Mouse (Mus musculus) hindbrain, embryonic 10.5 days (tissue): ENCODE results near the gene Cyp2c39. TPM values are rescaled to one million over a fixed set of nuclear protein-coding genes. Genes with fewer than 3 reads are reported as not detected.
"Not testable (repeated sequence)": the region's sequence is repeated elsewhere in the genome, so short reads cannot be mapped to it uniquely, and the experiment has no call there.

ENCODE experiments used
- DNase-seq: peaks from one replicate; pipeline ENCODE4 v3.0.0-alpha.2; 2017; ENCODE audit warnings: low spot score
- H3K27ac ChIP-seq: fragments of 300-500 bp; sonication (generic); 2 replicates; pipeline ENCODE4 v1.5.1; 2016; ENCODE audit warnings: mild to moderate bottlenecking, moderate library complexity
- H3K27me3 ChIP-seq: fragments of 300-500 bp; sonication (generic); 2 replicates; pipeline ENCODE4 v1.6.1; 2016; ENCODE audit warnings: mild to moderate bottlenecking; ENCODE audit not compliant: poor library complexity, insufficient read depth, severe bottlenecking
- H3K36me3 ChIP-seq: fragments of 300-500 bp; sonication (generic); 2 replicates; pipeline ENCODE4 v1.6.1; 2016; ENCODE audit warnings: mild to moderate bottlenecking, moderate library complexity
- H3K4me1 ChIP-seq: fragments of 300-500 bp; sonication (generic); replicated peaks from 2 replicates; pipeline ENCODE4 v1.6.1; 2016; ENCODE audit warnings: mild to moderate bottlenecking
- H3K4me3 ChIP-seq: fragments of 300-500 bp; sonication (generic); 2 replicates; pipeline ENCODE4 v1.5.1; 2016; ENCODE audit warnings: mild to moderate bottlenecking, moderate library complexity
- H3K9me3 ChIP-seq: fragments of 300-500 bp; sonication (generic); 2 replicates; pipeline ENCODE4 v1.6.1; 2016; ENCODE audit warnings: mild to moderate bottlenecking, moderate library complexity
- WGBS: fragments of 180-500 bp; shearing (Covaris S2); methylation state at CpG from one replicate; pipeline ENCODE4 v1.1.7; 2016; 5-methylcytosine and 5-hydroxymethylcytosine counted together
- polyA plus RNA-seq: library from polyadenylated mRNA; unstranded; fragments of >200 nt; fragmentation: Nextera tagmentation; extraction: Ambion mirVana; gene quantifications from 2 replicates; pipeline ENCODE4 v1.2.1, GENCODE M21; 2016

Cyp2c39 gene
- polyA plus RNA-seq, result not detected in 2 replicates

DNA sequence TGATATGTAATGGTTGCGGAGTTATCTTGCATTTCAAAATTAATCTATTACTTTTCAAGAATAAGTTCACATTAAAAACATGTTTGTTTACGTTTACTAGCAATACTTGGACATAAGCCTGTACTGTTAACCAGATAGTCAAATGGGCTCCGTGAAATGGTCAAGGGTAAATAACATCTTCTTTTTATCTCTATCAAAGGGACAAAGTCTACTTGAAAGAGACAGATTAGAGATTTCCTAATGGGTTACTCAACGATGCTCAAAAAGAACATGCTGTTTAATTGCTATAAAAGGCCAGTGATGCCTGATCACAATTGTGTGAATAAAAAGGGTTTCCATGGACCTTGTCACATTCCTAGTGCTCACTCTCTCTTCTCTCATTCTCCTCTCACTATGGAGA, at the start of gene Cyp2c39:
Gene Cyp2c39, plus strand, starts transcription at position 329 of the 400 bp plus-strand sequence.
- Histone ChIP-seq H3K27ac (no peak within 1 kb of the TSS), H3K27me3 (no peaks in the 10 kb centered on the region), H3K4me3 (no peak within 1 kb of the TSS), H3K9me3 (peaks cover 26% of the 10 kb centered on the region), H3K36me3 (no peaks in the 10 kb centered on the region), H3K4me1 (no peaks in the 10 kb centered on the region)
- no peak for DNase-seq
- WGBS, result 84% methylated on average over 4 of the region's 4 CpGs

DNA sequence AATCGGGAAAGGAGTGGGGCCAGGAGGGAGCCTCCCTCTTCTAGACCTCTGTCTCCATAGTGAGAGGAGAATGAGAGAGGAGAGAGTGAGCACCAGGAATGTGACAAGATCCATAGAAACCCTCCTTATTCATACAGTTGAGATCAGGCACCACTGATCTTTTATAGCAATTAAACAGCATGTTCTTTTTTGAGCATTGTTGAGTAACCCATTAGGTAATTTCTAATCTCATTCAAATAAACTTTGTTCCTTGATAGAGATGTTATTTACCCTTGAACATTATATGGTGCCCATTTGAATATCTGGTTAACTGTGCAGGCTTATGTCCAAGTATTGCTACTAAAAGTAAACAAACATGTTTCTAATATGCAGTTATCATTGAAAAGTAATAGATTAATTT, 47.7 kb upstream of the Cyp2c39 start, which contains the start of gene Cyp2c38:
Gene Cyp2c38, minus strand, starts transcription at position 135 of the 400 bp plus-strand sequence.
- Histone ChIP-seq H3K4me3 (no peak within 1 kb of the TSS), H3K27ac (no peak within 1 kb of the TSS), H3K4me1 (no peaks in the 10 kb centered on the region), H3K9me3 (peaks cover 14% of the 10 kb centered on the region), H3K36me3 (no peaks in the 10 kb centered on the region), H3K27me3 (no peaks in the 10 kb centered on the region)
- DNase-seq, result no peak
- 96% methylated on average over 1 of the region's 1 CpGs for WGBS

DNA sequence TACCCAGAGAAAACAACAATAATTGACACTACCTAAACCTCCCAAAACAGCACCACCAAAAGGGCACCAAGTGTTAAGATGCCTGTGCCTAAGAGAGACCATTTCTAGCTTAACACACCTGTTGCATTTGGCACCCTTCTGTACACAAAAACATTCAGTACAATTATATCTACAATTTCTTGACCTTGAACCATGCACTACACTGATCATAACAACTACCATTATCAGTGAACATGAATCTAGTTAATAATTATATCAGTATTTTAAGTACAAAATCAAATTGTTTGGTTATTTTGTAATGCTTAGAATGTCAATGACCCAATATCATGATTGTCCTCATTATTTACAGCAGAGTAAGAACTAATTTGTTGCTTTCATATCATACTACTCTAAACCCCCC, 46.7 kb upstream of the Cyp2c39 start:
- Histone ChIP-seq H3K4me3 (no peak overlapping the region), H3K36me3 (no peaks in the 10 kb centered on the region), H3K4me1 (no peaks in the 10 kb centered on the region), H3K27ac (no peak overlapping the region), H3K27me3 (no peaks in the 10 kb centered on the region), H3K9me3 (peaks cover 14% of the 10 kb centered on the region)
- DNase-seq, result no peak

DNA sequence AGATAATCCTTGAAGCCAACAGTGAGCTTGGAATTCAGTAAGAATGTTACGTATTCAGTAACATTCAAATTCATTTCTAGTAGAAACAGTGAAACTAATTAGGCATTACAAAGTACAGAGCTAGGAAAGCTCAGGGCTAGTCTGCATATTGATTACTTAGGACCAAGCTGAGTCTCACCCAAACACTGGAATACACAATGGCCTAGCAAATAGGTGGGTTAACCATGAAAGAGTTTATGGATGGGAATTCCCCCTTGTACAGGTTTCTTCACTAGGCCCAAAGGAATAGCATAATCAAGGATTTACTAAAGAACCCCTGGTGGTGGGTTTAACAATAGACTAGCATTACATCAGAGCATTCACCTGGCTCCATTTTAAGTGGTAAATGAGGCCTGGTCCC, 26.7 kb upstream of the Cyp2c39 start:
- not testable (repeated sequence) for H3K27me3 ChIP-seq, H3K4me3 ChIP-seq, H3K27ac ChIP-seq, DNase-seq, H3K4me1 ChIP-seq, H3K36me3 ChIP-seq
- H3K9me3 ChIP-seq, result peaks cover 66% of the 10 kb centered on the region
- 94% methylated on average over 1 of the region's 1 CpGs for WGBS

DNA sequence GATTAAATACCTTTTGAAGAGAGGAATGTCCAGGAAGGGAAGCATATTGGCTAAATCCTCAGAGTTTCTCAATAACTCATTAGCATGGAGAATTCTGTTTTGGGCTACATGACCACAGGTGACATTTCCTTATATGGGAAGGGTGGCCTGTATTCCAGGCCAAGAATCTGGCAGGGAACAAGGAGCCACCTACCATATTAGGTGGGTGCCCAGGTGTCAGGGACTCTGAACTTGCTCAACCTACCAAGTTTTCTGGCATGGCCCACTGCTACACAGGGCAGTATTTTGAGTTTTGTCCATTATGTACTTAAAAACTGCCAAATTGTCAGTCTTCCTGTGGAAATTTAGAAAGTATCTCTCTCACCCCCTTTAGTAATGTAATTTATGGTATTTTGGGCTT, 4.3 kb upstream of the Cyp2c39 start:
- Histone ChIP-seq H3K36me3 (no peaks in the 10 kb centered on the region), H3K4me3 (no peak overlapping the region), H3K9me3 (peaks cover 22% of the 10 kb centered on the region), H3K27me3 (no peaks in the 10 kb centered on the region), H3K27ac (no peak overlapping the region), H3K4me1 (no peaks in the 10 kb centered on the region)
- no peak for DNase-seq

DNA sequence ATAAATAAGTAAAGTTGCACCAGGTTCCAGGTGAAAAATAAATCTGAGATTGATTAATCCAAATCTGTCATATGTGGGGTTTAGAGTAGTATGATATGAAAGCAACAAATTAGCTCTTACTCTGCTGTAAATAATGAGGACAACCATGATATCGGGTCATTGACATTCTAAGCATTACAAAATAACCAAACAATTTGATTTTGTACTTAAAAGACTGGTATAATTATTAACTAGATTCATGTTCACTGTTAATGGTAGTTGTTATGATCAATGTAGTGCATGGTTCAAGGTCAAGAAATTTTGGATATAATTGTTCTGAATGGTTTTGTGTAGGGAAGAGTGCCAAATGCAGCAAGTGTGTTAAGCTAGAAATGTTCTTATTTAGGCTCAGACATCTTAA, 1.1 kb upstream of the Cyp2c39 start:
- H3K4me1 ChIP-seq, result no peaks in the 10 kb centered on the region
- DNase-seq, result no peak
- no peak overlapping the region for H3K27ac ChIP-seq
- H3K27me3 ChIP-seq, result no peaks in the 10 kb centered on the region
- no peaks in the 10 kb centered on the region for H3K36me3 ChIP-seq
- no peak overlapping the region for H3K4me3 ChIP-seq
- WGBS, result 81% methylated on average over 1 of the region's 1 CpGs
- peaks cover 19% of the 10 kb centered on the region for H3K9me3 ChIP-seq

Other genes starting within 250 kb of the Cyp2c39 start
- gene Cyp2c29, start 241.5 kb upstream of the Cyp2c39 start, polyA plus RNA-seq, result not detected in 2 replicates
- gene Cyp2c38, start 47.8 kb upstream of the Cyp2c39 start, polyA plus RNA-seq, result not detected in 2 replicates
- not detected in 2 replicates for gene Cyp2c67, start 138.2 kb downstream of the Cyp2c39 start, polyA plus RNA-seq
- not detected in 2 replicates for gene Cyp2c68, start 230.2 kb downstream of the Cyp2c39 start, polyA plus RNA-seq